Mouse (Mus musculus) hindbrain, embryonic 11.5 days (tissue): ENCODE measurements around the gene Csf2rb. TPM values are rescaled to one million over a fixed set of nuclear protein-coding genes. Genes with fewer than 3 reads are reported as not detected.
"Not testable (repeated sequence)": the region's sequence is repeated elsewhere in the genome, so short reads cannot be mapped to it uniquely, and the experiment has no call there.

Source experiments
- ATAC-seq: fragments of 200-750 bp; cut with Nextera tagmentation; 2 replicates; pipeline ENCODE4 v1.8.0; 2017; ENCODE audit warnings: mild to moderate bottlenecking, moderate TSS enrichment, moderate library complexity; ENCODE audit not compliant: low FRiP score
- DNase-seq: peaks from one replicate; pipeline ENCODE4 v3.0.0-alpha.2; 2015; ENCODE audit warnings: low spot score
- H3K27ac ChIP-seq: fragments of 300-500 bp; sonication (generic); 2 replicates; pipeline ENCODE4 v1.5.1; 2014; ENCODE audit warnings: mild to moderate bottlenecking, low read depth, low read length
- H3K27me3 ChIP-seq: fragments of 300-500 bp; sonication (generic); 2 replicates; pipeline ENCODE4 v1.6.1; 2014; ENCODE audit warnings: mild to moderate bottlenecking, low read length, moderate library complexity, mixed read lengths; ENCODE audit not compliant: control insufficient read depth, insufficient read depth
- H3K36me3 ChIP-seq: fragments of 300-500 bp; sonication (generic); 2 replicates; pipeline ENCODE4 v1.6.1; 2014; ENCODE audit warnings: mild to moderate bottlenecking, low read length, moderate library complexity, mixed read lengths; ENCODE audit not compliant: control insufficient read depth, insufficient read depth
- H3K4me1 ChIP-seq: fragments of 300-500 bp; sonication (generic); replicated peaks from 2 replicates; pipeline ENCODE4 v1.6.1; 2014; ENCODE audit warnings: low read length, mixed read lengths; ENCODE audit not compliant: control insufficient read depth, insufficient read depth
- H3K4me2 ChIP-seq: fragments of 300-500 bp; sonication (generic); replicated peaks from 2 replicates; pipeline ENCODE4 v1.6.1; 2014; ENCODE audit warnings: mild to moderate bottlenecking, low read depth, low read length
- H3K4me3 ChIP-seq: fragments of 300-500 bp; sonication (generic); 2 replicates; pipeline ENCODE4 v1.5.1; 2014; ENCODE audit warnings: low read depth, low read length
- H3K9ac ChIP-seq: fragments of 300-500 bp; sonication (generic); 2 replicates; pipeline ENCODE4 v1.6.1; 2014; ENCODE audit warnings: low read depth, low read length
- H3K9me3 ChIP-seq: fragments of 300-500 bp; sonication (generic); 2 replicates; pipeline ENCODE4 v1.6.1; 2016; ENCODE audit warnings: low read length; ENCODE audit not compliant: control insufficient read depth
- WGBS: fragments of 180-500 bp; shearing (Covaris S2); extraction: QIAGEN DNeasy Blood & Tissue Kit; methylation state at CpG from one replicate; pipeline ENCODE4 v1.1.7; 2014; 5-methylcytosine and 5-hydroxymethylcytosine counted together
- polyA plus RNA-seq: library from polyadenylated mRNA; unstranded; fragments of >200 nt; fragmentation: Nextera tagmentation; extraction: Ambion mirVana; gene quantifications from 2 replicates; pipeline ENCODE4 v1.2.1, GENCODE M21; 2014

Csf2rb gene
- polyA plus RNA-seq, result 1.3 and 1.9 TPM in 2 replicates

DNA sequence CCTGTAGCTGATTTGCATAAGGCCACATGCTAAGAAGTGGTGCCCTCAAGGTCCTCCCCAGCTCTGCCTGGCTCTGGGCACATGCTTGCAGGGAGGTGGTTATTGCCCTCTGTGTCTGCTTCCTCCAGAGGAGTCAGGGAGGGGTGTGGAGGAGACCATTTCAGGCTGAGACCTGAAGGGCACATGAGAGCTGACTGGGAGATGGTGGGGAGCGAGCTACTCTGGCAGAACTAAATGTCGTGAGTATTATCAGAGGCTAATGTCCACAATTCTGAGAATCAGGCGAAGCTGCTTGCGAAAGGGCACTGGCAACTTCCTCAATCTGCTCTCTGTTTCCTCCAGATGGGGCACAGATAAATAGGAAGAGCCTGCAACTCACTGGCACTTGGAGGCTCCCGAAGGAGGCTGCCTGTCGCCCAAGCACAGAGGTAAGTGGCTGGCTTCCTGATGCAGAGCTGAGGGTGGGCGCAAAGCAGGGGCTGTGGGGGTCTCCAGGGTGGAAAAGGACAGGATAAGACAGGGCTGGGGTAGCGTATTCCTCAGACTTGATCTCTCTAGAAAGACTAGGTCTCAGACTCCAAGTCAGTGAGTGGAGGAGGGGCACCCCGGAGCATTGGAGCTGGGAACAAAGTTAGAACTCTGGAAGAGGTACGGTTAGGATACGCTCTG is at the start of gene Csf2rb:
Csf2rb (plus strand) TSS at position 82 of the 669 bp plus-strand sequence.
- ATAC-seq, result no peak
- H3K4me1 ChIP-seq, result no peaks in the 10 kb centered on the region
- H3K36me3 ChIP-seq, result no peaks in the 10 kb centered on the region
- 81% methylated on average over 11 of the region's 11 CpGs for WGBS
- DNase-seq, result no peak
- H3K4me3 ChIP-seq, result no peak within 1 kb of the TSS
- H3K27me3 ChIP-seq, result no peaks in the 10 kb centered on the region
- H3K4me2 ChIP-seq, result no peak within 1 kb of the TSS
- H3K9ac ChIP-seq, result no peak within 1 kb of the TSS
- no peak within 1 kb of the TSS for H3K27ac ChIP-seq
- no peaks in the 10 kb centered on the region for H3K9me3 ChIP-seq

- no peak overlapping the region for H3K4me2 ChIP-seq
- no peaks in the 10 kb centered on the region for H3K27me3 ChIP-seq
- ATAC-seq, result no peak
- H3K27ac ChIP-seq, result no peak overlapping the region
- H3K9ac ChIP-seq, result no peak overlapping the region
- H3K9me3 ChIP-seq, result no peaks in the 10 kb centered on the region
- no peaks in the 10 kb centered on the region for H3K36me3 ChIP-seq
- no peak overlapping the region for H3K4me3 ChIP-seq
- WGBS, result 90% methylated on average over 2 of the region's 2 CpGs
- H3K4me1 ChIP-seq, result no peaks in the 10 kb centered on the region
- no peak for DNase-seq
Observed at GRCm38 (mm10) chr15:78278308-78278707, 47.2 kb upstream of the Csf2rb start.

DNA sequence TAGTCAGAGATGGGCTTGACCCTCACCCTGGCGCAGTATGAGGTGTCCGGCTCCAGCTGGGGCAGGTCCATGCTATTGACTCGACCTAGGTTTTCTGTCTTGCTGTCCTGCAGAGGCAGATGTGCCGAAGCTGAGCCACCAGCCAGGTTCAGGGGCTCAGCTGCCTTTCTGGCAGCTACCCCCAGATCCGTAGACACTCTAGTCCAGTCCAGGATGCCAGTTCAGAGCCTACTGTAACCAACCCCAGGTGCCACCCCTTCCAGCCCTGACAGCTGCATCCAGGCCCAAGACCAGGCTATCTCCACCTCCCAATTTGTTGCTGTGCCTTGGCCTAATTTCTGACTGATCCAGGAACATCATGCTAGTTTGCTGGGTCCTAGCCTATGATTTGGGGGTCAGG is 37.6 kb upstream of the Csf2rb start:
- Histone ChIP-seq H3K27me3 (no peaks in the 10 kb centered on the region), H3K9ac (no peak overlapping the region), H3K4me2 (no peak overlapping the region), H3K9me3 (no peaks in the 10 kb centered on the region), H3K27ac (no peak overlapping the region), H3K4me3 (no peak overlapping the region), H3K36me3 (no peaks in the 10 kb centered on the region), H3K4me1 (no peaks in the 10 kb centered on the region)
- DNase-seq (no peak), ATAC-seq (no peak)
- 79% methylated on average over 5 of the region's 5 CpGs for WGBS

DNA sequence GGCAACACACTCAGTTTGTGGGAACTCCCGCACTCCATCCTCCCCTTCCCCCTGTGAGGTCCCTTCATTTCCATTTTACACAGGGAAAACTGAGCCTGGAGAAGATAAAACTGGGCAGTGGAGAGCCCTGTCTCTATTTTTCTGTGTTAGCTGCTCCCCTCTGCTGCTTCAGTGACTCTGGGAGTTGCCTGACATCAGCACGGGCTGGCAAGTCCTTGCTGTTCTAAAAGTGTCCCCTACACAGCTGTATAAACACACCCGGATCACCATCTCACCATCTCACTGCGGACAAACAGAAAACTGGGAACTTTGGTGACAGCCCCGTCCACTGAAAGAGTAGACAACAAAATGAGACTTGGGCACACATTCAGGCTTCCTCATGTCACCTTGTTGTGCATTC is 35.8 kb upstream of the Csf2rb start:
- 68% methylated on average over 5 of the region's 5 CpGs for WGBS
- not testable (repeated sequence) for ATAC-seq, H3K4me2 ChIP-seq, H3K9me3 ChIP-seq, DNase-seq, H3K4me3 ChIP-seq, H3K36me3 ChIP-seq, H3K27ac ChIP-seq, H3K27me3 ChIP-seq, H3K9ac ChIP-seq, H3K4me1 ChIP-seq

DNA sequence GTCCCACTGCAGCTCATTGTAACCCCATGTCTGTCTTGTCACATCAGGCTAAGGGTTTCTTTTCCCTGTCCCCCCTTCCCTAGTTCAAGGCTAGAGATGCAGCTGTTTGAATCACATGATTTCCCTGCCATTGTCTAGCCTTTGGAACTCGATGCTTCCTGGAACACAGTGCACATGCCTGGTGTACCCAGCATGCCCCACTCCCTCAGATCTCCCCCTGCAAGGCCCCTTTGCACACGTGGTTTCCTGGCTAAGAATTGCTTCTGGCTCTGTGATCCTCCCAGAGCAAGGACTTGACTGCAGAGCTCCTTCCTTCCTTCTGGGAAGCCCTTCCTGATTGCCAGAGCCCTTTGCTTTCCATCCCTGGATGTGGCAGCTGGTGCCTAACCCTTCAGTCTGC is 32.3 kb upstream of the Csf2rb start:
- H3K9me3 ChIP-seq, H3K4me2 ChIP-seq, H3K27me3 ChIP-seq, H3K36me3 ChIP-seq, ATAC-seq, H3K9ac ChIP-seq, H3K4me1 ChIP-seq, H3K4me3 ChIP-seq: not testable (repeated sequence)
- DNase-seq, result peak; percentile 22
- 13% methylated on average over 2 of the region's 2 CpGs for WGBS
- H3K27ac ChIP-seq, result peak overlapping the region; percentile 10; the same call in 1 of the 2 replicates

DNA sequence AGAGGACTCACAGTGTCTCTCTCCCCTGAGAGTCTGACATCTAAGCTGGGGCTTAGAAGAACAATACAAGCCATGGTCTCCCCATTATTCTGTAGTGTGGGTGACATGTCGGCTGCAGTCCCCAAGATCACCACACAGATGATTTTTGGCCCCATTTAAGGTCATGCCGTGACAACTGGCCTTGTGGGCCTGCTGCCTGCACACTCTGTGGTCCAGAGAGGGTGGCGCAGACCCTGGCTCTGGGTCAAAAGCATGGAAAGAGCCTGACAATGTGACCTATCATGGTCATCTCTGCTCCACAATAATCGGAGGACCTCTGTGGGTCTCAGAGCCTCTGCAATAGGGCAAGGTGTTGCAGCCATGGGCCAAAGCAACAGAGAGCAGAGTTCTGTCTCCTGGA is 31.8 kb upstream of the Csf2rb start:
- no peak overlapping the region for H3K27ac ChIP-seq
- 78% methylated on average over 4 of the region's 4 CpGs for WGBS
- H3K4me3 ChIP-seq, result no peak overlapping the region

GRCm38 (mm10) chr15:78298558-78298957 is 27.0 kb upstream of the Csf2rb start:
- DNase-seq, result no peak
- no peak for ATAC-seq
- WGBS, result 87% methylated on average over 1 of the region's 1 CpGs

More for the DNA sequence above, 31.8 kb upstream of the Csf2rb start:
- H3K9ac ChIP-seq, result no peak overlapping the region
- no peak for ATAC-seq
- no peaks in the 10 kb centered on the region for H3K9me3 ChIP-seq
- no peaks in the 10 kb centered on the region for H3K36me3 ChIP-seq
- H3K4me1 ChIP-seq, result no peaks in the 10 kb centered on the region
- H3K27me3 ChIP-seq, result no peaks in the 10 kb centered on the region
- no peak overlapping the region for H3K4me2 ChIP-seq
- DNase-seq, result no peak

GRCm38 (mm10) chr15:78299641-78300040 is 25.9 kb upstream of the Csf2rb start:
- Histone ChIP-seq H3K4me1 (no peaks in the 10 kb centered on the region), H3K27ac (no peak overlapping the region), H3K4me3 (no peak overlapping the region), H3K9ac (no peak overlapping the region), H3K9me3 (no peaks in the 10 kb centered on the region), H3K27me3 (no peaks in the 10 kb centered on the region), H3K4me2 (no peak overlapping the region), H3K36me3 (no peaks in the 10 kb centered on the region)
- 75% methylated on average over 3 of the region's 3 CpGs for WGBS
- no peak for DNase-seq
- ATAC-seq, result no peak

More at GRCm38 (mm10) chr15:78298558-78298957, 27.0 kb upstream of the Csf2rb start:
- Histone ChIP-seq H3K4me2 (no peak overlapping the region), H3K27ac (no peak overlapping the region), H3K4me1 (no peaks in the 10 kb centered on the region), H3K9ac (no peak overlapping the region), H3K36me3 (no peaks in the 10 kb centered on the region), H3K9me3 (no peaks in the 10 kb centered on the region), H3K4me3 (no peak overlapping the region), H3K27me3 (no peaks in the 10 kb centered on the region)

DNA sequence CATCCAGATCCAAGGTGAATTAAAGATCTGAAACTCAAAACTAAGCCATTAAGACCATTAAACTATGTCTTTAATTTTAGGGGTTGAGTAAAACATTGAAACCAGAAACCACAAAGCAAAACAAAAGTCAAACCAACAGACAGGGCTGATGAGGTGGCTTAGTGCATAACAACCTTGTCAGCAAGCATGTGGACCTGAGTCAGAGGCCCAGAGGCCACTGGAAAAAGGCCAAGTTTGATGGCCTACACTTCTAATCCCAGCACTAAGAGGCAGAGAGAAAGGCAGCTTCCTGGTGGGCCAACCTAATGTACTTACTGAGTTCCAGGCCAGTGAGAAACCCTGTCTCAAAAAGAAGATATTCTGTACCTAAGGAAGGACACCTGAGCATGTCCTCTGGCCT is 24.8 kb upstream of the Csf2rb start:
- H3K4me2 ChIP-seq, result no peak overlapping the region
- no peaks in the 10 kb centered on the region for H3K27me3 ChIP-seq
- H3K4me1 ChIP-seq, result no peaks in the 10 kb centered on the region
- no peak overlapping the region for H3K9ac ChIP-seq
- no peaks in the 10 kb centered on the region for H3K9me3 ChIP-seq
- no peak overlapping the region for H3K27ac ChIP-seq
- no peaks in the 10 kb centered on the region for H3K36me3 ChIP-seq
- DNase-seq, result no peak
- no peak overlapping the region for H3K4me3 ChIP-seq
- no peak for ATAC-seq
